Mouse (Mus musculus): ENCODE data around the gene Zc3hav1. TPM values are rescaled to one million over a fixed set of nuclear protein-coding genes. Genes with fewer than 3 reads are reported as not detected.

Zc3hav1 gene
- total RNA-seq, 2 experiments from 2014 or later: 16.2 to 18.9 TPM

DNA sequence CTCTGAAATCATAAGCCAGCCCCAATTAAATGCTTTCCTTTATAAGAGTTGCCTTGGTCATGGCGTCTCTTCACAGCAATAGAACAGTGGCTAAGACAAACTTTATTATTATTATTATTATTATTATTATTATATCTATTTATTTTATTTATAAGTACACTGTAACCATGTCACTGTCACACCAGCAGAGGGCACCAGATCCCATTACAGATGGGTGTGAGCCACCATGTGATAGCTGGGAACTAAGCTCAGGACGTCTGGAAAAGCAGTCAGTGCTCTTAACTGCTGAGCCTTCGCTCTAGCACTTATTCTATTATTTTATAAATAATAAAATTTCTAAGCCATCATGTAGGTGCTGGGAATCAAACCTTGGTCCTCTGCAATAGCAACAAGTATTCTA is 60.7 kb downstream of the Zc3hav1 start:
- DNase-seq: no peak

DNA sequence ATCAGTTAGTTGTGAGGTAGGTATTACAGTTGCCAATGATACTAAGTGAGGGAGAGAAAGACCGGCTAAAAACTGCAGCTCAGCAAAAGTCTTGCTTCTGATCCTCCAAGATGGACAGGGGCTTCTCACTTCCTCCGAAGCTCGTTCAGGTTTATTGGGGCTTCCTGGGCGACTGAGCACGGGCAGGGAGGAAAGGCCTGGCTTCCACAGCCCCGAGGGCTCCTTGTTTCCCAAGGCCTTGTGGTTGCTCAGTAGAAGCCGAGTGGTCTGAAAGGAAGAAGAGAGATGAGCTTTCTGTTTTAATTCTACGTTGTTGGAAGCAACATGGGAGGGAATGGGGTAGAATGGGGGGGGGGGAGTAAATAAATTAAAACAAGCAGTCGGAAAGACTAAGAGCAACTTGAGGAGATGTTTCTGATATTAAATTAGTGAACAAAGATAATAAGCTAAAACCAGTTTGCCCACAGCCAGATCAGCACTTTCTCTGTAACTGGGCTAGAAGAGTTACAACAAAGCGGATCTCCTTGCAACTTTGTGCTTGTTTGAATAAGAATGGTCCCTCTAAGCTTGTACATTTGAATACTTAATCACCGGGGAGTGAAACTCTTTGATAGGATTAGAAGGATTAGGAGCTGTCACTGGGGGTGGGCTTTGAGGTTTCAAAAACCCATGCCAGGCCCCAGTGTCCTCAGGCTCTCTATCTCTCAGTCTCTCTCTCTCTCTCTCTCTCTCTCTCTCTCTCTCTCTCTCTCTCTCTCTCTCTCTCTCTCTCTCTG is 61.3 kb downstream of the Zc3hav1 start:
- no peak for DNase-seq

DNA sequence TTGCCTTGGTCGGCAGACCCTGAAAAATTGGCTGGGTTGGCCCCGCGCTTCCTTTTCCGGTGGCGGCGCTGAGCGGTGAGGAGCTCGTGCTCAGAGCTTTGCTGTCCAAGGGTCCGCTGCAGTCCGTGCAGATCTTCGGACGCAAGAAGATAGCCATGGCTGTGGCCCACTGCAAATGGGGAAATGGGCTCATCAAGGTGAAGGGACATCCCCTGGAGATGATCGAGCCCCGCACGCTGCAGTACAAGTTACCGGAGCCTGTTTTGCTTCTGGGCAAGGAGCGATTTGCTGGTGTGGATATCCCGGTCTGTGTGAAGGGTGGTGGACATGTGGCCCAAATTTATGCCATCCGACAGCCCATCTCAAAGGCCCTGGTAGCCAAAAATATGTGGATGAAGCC is 70.0 kb downstream of the Zc3hav1 start:
- no peak for DNase-seq

DNA sequence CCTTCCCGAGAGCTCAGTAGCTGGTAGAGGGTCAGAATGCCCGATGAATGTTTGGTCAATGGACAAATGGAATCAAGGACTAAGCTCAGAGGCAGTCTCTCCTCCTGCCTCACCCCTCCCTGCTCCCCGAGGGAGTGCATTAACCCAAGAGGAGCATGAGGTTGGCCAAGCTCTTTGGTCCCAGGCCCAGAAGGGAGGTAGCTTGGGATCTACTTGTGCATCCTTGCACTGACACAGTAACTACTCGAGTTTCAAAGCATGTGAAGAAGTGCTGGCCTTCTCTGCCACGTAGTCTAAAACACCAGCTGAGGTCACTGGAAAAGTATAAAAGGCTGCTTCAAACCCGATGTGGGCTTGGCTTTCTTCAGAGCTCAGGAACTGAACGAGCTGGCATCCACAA is 89.9 kb downstream of the Zc3hav1 start:
- no peak for DNase-seq

DNA sequence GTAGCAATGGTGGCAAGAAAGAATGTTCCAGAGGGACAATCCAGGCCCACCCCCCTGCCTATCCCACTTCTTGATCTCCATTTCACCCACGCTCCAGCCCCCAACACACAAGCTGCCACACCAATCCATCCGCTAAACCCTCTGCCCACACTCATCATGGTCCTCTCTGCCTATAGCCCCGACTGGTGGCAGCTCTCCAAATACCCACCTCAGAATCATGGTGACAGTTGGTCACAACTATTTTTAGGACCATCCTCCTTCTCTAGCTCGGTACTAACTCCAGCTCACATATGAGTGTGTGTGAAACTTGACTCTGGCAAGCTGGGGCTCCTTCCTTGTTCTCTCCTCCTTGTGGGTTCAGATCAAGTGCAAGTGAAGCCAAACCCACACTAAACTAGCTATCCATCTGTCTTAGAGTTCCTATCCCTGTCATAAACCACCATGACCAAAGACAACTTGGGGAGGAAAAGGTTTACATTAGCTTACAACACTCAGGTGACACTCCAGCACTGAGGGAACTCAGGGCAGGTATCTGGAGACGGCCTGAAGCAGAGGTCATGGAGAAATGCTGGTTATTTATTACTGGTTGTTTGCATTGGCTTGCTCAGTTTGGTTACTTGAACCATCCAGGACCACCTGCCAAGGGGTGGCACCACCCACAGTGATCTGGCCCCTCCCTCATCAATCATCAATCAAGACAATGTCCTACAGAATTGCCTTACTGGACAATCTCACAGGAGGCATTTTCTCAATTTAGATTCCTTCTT is 90.8 kb downstream of the Zc3hav1 start:
- DNase-seq: no peak

DNA sequence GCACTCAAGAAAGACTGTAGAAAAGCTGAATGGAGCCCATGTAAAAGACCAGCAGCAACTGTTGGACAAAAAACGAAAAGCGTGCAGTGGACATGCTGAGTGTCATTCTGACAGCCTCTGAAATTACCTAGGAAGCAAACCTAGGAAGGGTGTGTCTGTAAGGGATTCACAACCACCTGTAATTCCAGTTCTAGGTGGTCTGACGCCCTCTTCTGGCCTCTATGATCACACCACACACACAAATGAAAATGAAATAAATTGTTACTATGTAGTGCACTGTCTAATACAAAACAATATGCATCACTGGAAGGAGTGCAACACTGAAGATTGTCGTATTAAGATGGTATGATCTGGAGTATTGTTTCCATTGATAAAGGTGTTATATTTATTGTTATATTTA is 92.5 kb downstream of the Zc3hav1 start:
- no peak for DNase-seq

DNA sequence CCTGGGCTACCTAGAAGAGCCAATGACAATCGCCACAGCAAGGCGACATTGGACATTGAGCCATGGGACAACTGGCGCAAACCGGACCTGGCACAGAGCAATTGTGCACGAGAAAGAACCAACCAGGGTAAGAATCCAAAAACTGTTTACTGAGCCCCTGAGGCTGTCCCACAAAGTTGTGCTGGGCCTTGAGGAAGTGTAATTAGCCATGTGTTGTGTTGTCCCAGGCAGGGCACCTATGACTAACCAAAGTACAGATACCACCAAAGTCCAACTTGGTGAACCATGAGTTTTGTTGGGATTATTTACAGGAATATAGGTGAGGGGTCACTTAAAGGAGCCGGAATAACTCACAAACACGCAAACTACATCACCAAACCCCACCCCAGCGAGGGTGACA is 96.9 kb downstream of the Zc3hav1 start:
- DNase-seq: no peak

DNA sequence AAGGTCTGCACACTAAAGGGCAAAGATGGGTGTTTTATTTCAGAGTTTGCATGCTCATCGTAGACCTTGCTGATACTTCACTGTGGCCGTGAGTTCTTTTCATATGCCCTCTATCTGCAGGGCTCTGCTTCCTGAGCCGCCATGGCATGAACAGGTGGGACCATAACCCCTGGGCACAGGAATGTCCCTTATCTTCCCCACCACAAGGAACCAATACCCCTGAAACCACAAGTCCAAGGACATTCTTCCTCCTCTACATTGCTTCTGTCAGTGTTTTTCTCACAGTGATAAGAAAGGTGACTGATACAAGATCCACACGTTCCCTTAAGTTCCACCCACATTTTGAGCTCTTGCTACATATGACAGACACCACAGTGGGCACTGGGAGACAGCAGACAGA is 97.6 kb downstream of the Zc3hav1 start:
- no peak for DNase-seq

DNA sequence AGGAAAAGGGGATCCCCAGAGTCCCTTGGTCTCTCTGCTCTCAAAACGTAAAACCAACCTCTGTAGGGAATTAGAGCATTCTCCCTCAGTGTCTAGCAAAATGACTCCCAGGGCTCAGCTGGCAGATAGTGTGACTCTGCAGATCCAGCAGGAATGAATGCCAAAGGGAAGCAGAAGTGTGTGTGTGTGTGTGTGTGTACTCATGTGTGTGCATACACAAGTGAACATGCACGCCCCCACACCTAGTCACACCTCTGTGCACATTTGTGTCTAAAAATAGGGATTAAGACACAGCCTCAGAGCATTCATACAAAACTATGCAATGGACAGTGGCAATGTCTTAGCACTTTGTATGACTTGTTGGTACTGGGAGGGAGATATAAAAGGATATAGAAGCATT is 98.6 kb downstream of the Zc3hav1 start:
- DNase-seq: no peak

Other genes with a start within 250 kb of the Zc3hav1 start
- not detected for gene Tmem213, start 245.3 kb downstream of the Zc3hav1 start, total RNA-seq (2021)
- gene Atp6v0a4, start 230.0 kb downstream of the Zc3hav1 start, total RNA-seq (2021): 1 to 10 TPM in 1 of 2 experiments, under 1 TPM in 1; 0.72 to 1.4 TPM
- 1 to 10 TPM; 1.6 TPM for gene D630045J12Rik, start 100.6 kb downstream of the Zc3hav1 start, total RNA-seq (2021)
- 1 to 10 TPM; 1.1 to 1.3 TPM for gene Zc3hav1l, start 55.3 kb downstream of the Zc3hav1 start, total RNA-seq (2021)
- 1 to 10 TPM; 1.7 to 2.4 TPM for gene Ttc26, start 26.9 kb upstream of the Zc3hav1 start, total RNA-seq (2021)
- 10 to 100 TPM; 16.9 to 21.3 TPM for gene Ubn2, start 79.3 kb upstream of the Zc3hav1 start, total RNA-seq (2021)
- gene Fmc1, start 178.9 kb upstream of the Zc3hav1 start, total RNA-seq (2021): 100 to 1,000 TPM; 237 to 257 TPM
- gene Luc7l2, start 196.7 kb upstream of the Zc3hav1 start, total RNA-seq (2021): 10 to 100 TPM; 79.5 to 96.8 TPM